Mouse (Mus musculus) testis, adult 2 months (tissue): ENCODE data around the gene Prpsap1.

Experiments used
- CTCF ChIP-seq: fragments of 200-500 bp; IDR thresholded peaks from 2 replicates; pipeline ENCODE4 v1.5.1; 2012; ENCODE audit warnings: low read depth, mild to moderate bottlenecking, inconsistent platforms, low read length, moderate library complexity; ENCODE audit not compliant: control insufficient read depth, insufficient read depth, insufficient replicate concordance
- POLR2A ChIP-seq: fragments of 200-500 bp; IDR thresholded peaks from 2 replicates; pipeline ENCODE4 v1.6.1; 2012; ENCODE audit warnings: low read depth, mild to moderate bottlenecking, inconsistent platforms, low read length, moderate library complexity; ENCODE audit not compliant: control insufficient read depth

DNA sequence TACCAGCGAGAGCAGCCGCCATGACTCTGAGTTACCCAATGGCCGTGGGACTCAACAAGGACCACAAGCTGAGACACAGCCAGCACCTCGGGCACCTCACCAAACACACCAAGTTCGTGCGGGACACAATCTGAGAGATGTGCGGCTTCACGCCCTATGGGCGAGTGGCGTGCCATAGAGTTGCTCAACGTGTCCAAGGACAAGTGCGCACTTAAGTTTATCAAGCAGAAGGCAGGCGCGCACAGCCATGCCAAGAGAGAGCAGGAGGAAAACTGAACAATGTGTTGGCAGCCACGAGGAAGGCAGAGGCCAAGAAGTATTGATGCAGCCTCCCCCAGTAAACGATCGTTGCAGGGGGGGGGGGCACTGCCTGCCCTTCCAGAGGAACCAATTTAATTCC is 10.5 kb upstream of the Prpsap1 start:
- TF ChIP-seq POLR2A = no peak
- no peak for TF ChIP-seq CTCF
